Mouse (Mus musculus): ENCODE results near the gene Cdadc1. TPM values are rescaled to one million over a fixed set of nuclear protein-coding genes. Genes with fewer than 3 reads are reported as not detected.

The Cdadc1 gene
- polyA plus RNA-seq, 1 experiment from 2014 or later, result 36.8 TPM

DNA sequence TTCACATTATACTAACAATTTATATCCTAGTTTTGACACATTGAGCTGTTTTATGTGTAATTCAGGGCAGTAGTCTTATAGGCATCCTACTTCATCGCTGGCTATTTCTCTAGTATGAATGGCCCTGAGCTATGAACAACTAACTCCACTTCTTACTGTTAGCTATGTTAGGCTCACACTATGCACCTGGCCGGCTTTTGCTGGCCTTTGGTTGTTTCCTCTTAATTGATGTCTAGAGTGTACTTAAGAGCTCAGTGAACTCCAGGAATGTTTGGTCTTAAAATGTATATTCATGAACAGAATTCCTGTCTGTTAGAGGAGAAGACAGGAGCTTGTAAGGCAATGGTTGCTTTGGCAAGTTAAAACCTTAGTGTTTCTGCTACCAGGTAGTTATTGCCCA, 57.5 kb downstream of the Cdadc1 start:
- Histone ChIP-seq H3K4me3 (replicated peaks; ENCODE audit: low read length) (no peak overlapping the region), H3K9ac (replicated peaks; ENCODE audit: low read depth, low read length) (no peak overlapping the region), H3K27me3 (replicated peaks; ENCODE audit: control insufficient read depth, insufficient read depth, low read length) (no peaks in the 10 kb centered on the region; the same call in 1 of the 2 replicates), H3K27ac (ENCODE audit: low read length) (no peak overlapping the region), H3K4me2 (ENCODE audit: low read length) (no peak overlapping the region), H3K4me1 (replicated peaks; ENCODE audit: control insufficient read depth, insufficient read depth, low read length) (no peaks in the 10 kb centered on the region), H3K9me3 (ENCODE audit: control insufficient read depth, low read length) (no peaks in the 10 kb centered on the region), H3K36me3 (ENCODE audit: control insufficient read depth, insufficient read depth) (no peaks in the 10 kb centered on the region)
- no peak for ATAC-seq
- WGBS, result 86% methylated on average over 2 of the region's 2 CpGs

DNA sequence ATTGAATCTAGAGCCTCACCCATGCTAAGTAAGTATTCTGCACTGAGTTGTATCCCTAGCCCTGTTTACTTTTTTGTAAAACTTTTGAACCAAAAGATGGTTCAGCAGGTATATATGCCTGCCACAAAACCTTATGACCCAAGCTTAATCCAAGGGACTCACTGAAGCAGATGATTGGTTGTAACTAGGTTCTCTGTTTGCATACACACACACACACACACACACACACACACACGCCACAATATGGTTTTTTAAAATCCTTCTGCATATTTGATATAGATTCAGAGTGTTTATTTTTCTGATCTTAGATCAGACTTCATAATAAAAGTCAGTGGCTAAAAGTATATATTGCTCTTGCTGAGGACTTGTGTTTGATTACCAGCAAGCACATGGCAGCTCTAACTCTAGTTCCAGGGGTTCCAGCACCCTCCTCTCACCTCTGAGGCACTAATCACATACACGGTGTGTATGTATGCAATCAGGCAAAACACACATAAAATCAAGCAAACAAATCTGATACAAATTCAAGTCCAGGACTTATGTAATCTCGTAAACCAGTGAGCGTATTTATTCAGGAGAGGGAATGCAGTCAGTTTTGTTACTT, 59.8 kb downstream of the Cdadc1 start:
- H3K36me3 ChIP-seq (ENCODE audit: control insufficient read depth, insufficient read depth), result no peaks in the 10 kb centered on the region
- no peak overlapping the region for H3K9ac ChIP-seq (replicated peaks; ENCODE audit: low read depth, low read length)
- no peaks in the 10 kb centered on the region for H3K9me3 ChIP-seq (ENCODE audit: control insufficient read depth, low read length)
- WGBS, result 90% methylated on average over 4 of the region's 4 CpGs
- H3K4me2 ChIP-seq (ENCODE audit: low read length), result no peak overlapping the region
- no peak for ATAC-seq
- no peak overlapping the region for H3K27ac ChIP-seq (ENCODE audit: low read length)
- no peaks in the 10 kb centered on the region; the same call in 1 of the 2 replicates for H3K27me3 ChIP-seq (replicated peaks; ENCODE audit: control insufficient read depth, insufficient read depth, low read length)
- H3K4me3 ChIP-seq (replicated peaks; ENCODE audit: low read length), result no peak overlapping the region
- H3K4me1 ChIP-seq (replicated peaks; ENCODE audit: control insufficient read depth, insufficient read depth, low read length), result no peaks in the 10 kb centered on the region

DNA sequence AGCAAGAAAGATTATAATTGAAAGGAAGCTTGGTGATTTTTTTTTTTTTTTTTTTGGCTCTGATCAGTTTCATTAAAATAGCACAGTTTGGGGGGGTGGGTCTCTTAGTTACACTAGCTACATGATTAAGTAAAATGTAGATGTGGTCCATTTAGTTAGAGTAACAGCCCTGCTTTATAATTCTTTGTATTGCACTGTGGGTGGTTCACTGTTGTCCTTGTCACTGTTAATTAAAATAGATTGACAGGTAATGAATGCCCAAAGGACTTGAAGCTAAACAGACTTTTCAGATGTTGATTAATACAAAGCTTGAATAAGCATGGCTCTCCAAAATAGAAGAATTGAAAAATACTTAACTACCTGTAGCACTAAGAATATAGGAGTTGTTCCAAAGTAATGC, 63.9 kb downstream of the Cdadc1 start:
- ATAC-seq, result 0 out of 2 replicates have a peak, but pooled peaks have one; percentile 36
- Histone ChIP-seq H3K9ac (replicated peaks; ENCODE audit: low read depth, low read length) (no peak overlapping the region), H3K36me3 (ENCODE audit: control insufficient read depth, insufficient read depth) (no peaks in the 10 kb centered on the region), H3K4me1 (replicated peaks; ENCODE audit: control insufficient read depth, insufficient read depth, low read length) (no peaks in the 10 kb centered on the region), H3K4me2 (ENCODE audit: low read length) (no peak overlapping the region), H3K27ac (ENCODE audit: low read length) (no peak overlapping the region), H3K27me3 (replicated peaks; ENCODE audit: control insufficient read depth, insufficient read depth, low read length) (peaks cover 3% of the 10 kb centered on the region; the same call in 1 of the 2 replicates), H3K4me3 (replicated peaks; ENCODE audit: low read length) (no peak overlapping the region), H3K9me3 (ENCODE audit: control insufficient read depth, low read length) (no peaks in the 10 kb centered on the region)

DNA sequence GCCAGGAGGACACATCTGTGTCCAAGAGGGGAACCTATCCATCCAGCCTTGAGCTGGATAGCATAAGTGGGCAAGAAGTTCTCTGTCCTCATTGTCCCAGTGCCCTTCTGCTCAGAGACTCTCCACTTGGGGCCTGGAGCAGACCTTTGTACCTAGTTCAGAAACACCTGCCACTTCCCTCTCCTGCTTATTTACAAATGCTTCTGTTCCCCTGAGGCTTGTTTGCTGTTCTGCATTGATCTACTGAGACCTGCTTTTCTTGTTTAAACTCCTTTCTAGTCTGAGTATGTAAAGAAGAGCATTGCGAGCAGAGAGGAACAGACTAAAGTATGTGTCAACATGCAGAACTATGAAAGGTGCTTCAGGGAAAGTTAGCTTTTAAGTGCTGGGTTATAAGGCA, 64.8 kb downstream of the Cdadc1 start:
- no peak for ATAC-seq
- H3K27me3 ChIP-seq (replicated peaks; ENCODE audit: control insufficient read depth, insufficient read depth, low read length), result peaks cover 3% of the 10 kb centered on the region; the same call in 1 of the 2 replicates
- no peaks in the 10 kb centered on the region for H3K36me3 ChIP-seq (ENCODE audit: control insufficient read depth, insufficient read depth)
- H3K4me2 ChIP-seq (ENCODE audit: low read length), result no peak overlapping the region
- H3K4me3 ChIP-seq (replicated peaks; ENCODE audit: low read length), result no peak overlapping the region
- no peaks in the 10 kb centered on the region for H3K9me3 ChIP-seq (ENCODE audit: control insufficient read depth, low read length)
- WGBS, result 78% methylated on average over 1 of the region's 1 CpGs
- H3K27ac ChIP-seq (ENCODE audit: low read length), result no peak overlapping the region
- H3K4me1 ChIP-seq (replicated peaks; ENCODE audit: control insufficient read depth, insufficient read depth, low read length), result no peaks in the 10 kb centered on the region
- no peak overlapping the region for H3K9ac ChIP-seq (replicated peaks; ENCODE audit: low read depth, low read length)

DNA sequence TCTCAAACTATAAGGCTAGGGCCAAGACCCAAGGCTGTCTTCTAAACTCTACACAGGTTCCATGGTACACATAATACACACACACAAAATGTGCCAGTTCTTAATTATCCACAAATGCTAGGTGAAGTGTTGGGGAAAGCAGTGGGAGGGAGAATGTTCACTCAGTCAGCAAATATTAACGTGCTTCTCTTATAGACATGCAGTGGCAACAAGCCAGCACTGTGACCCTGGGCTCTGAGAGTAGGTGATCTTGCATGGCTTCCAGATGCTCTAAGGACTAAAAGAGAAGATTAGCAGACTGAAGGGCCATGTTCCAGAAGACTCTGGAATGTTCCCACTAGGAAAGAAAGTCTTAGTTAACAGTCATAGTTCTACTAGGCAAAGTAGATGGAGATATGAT, 67.0 kb downstream of the Cdadc1 start:
- Histone ChIP-seq H3K9ac (replicated peaks; ENCODE audit: low read depth, low read length) (no peak overlapping the region), H3K4me1 (replicated peaks; ENCODE audit: control insufficient read depth, insufficient read depth, low read length) (no peaks in the 10 kb centered on the region), H3K36me3 (ENCODE audit: control insufficient read depth, insufficient read depth) (no peaks in the 10 kb centered on the region), H3K4me3 (replicated peaks; ENCODE audit: low read length) (no peak overlapping the region), H3K27ac (ENCODE audit: low read length) (no peak overlapping the region), H3K9me3 (ENCODE audit: control insufficient read depth, low read length) (no peaks in the 10 kb centered on the region), H3K4me2 (ENCODE audit: low read length) (no peak overlapping the region), H3K27me3 (replicated peaks; ENCODE audit: control insufficient read depth, insufficient read depth, low read length) (peaks cover 3% of the 10 kb centered on the region; the same call in 1 of the 2 replicates)
- 72% methylated on average over 1 of the region's 1 CpGs for WGBS
- ATAC-seq, result no peak

DNA sequence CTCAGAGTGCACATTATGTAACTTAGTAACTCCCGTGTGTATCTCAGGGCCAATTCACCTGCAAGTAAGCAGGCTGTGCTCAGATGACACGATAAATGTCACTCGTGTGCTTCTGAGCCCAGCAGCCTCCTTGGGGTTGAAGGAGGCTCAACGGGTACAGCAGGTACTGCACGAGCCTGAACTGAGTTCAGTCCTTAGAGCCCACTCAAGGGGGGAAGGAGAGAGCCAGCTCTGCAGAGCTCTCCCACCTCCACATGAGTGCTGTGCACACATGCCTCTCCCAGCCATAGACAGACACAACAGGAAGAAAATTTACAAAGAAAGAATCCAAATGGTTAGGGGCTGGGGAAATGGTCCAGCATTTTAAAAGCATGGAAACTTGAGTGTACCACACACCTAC, 71.9 kb downstream of the Cdadc1 start:
- ATAC-seq, result no peak
- no peak overlapping the region for H3K27ac ChIP-seq (ENCODE audit: low read length)
- H3K36me3 ChIP-seq (ENCODE audit: control insufficient read depth, insufficient read depth), result no peaks in the 10 kb centered on the region
- no peak overlapping the region for H3K4me2 ChIP-seq (ENCODE audit: low read length)
- H3K4me1 ChIP-seq (replicated peaks; ENCODE audit: control insufficient read depth, insufficient read depth, low read length), result no peaks in the 10 kb centered on the region
- no peak overlapping the region for H3K9ac ChIP-seq (replicated peaks; ENCODE audit: low read depth, low read length)
- no peaks in the 10 kb centered on the region for H3K27me3 ChIP-seq (replicated peaks; ENCODE audit: control insufficient read depth, insufficient read depth, low read length)
- 89% methylated on average over 5 of the region's 5 CpGs for WGBS
- no peak overlapping the region for H3K4me3 ChIP-seq (replicated peaks; ENCODE audit: low read length)
- H3K9me3 ChIP-seq (ENCODE audit: control insufficient read depth, low read length), result no peaks in the 10 kb centered on the region

DNA sequence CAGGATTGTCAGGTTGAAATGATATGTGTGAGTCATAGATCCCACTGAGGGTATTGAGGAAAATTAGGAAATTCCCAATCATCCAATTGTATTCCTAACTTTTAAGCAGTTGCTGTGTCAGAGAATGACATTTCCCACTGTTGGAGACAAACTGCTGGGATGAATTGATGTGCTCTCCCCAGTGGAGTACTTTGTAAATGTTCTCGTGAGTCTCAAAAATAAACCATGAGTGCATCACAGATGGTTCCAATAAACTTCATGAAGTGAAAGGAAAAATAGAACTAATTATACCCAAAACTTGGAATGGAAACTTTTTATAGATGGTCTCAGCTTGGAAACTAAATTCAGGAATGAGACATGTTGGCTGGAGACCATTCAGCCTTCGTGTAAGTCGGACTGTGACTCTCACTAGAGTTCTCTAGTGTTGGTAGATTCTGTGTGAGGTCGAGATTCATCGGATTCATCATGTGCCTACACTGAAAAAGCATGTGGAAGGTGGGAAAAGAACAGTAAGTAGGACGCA, 83.8 kb downstream of the Cdadc1 start:
- no peak overlapping the region for H3K27ac ChIP-seq (ENCODE audit: low read length)
- no peak overlapping the region for H3K4me3 ChIP-seq (replicated peaks; ENCODE audit: low read length)
- H3K36me3 ChIP-seq (ENCODE audit: control insufficient read depth, insufficient read depth), result no peaks in the 10 kb centered on the region
- 89% methylated on average over 6 of the region's 6 CpGs for WGBS
- H3K9ac ChIP-seq (replicated peaks; ENCODE audit: low read depth, low read length), result no peak overlapping the region
- no peaks in the 10 kb centered on the region for H3K9me3 ChIP-seq (ENCODE audit: control insufficient read depth, low read length)
- H3K4me1 ChIP-seq (replicated peaks; ENCODE audit: control insufficient read depth, insufficient read depth, low read length), result no peaks in the 10 kb centered on the region
- no peaks in the 10 kb centered on the region for H3K27me3 ChIP-seq (replicated peaks; ENCODE audit: control insufficient read depth, insufficient read depth, low read length)
- ATAC-seq, result no peak
- H3K4me2 ChIP-seq (ENCODE audit: low read length), result no peak overlapping the region

Other genes starting within 250 kb of the Cdadc1 start
- 0.16 and 0.19 TPM in 2 replicates for gene Phf11d, start 232.5 kb downstream of the Cdadc1 start, polyA plus RNA-seq (2015; fragmentation: Nextera tagmentation; extraction: Ambion mirVana)
- gene Phf11c, start 202.6 kb downstream of the Cdadc1 start, polyA plus RNA-seq (2015; fragmentation: Nextera tagmentation; extraction: Ambion mirVana), result 0.27 and 0.60 TPM in 2 replicates
- 7.1 and 9.6 TPM in 2 replicates for gene Setdb2, start 157.1 kb downstream of the Cdadc1 start, polyA plus RNA-seq (2015; fragmentation: Nextera tagmentation; extraction: Ambion mirVana)
- 23.4 and 23.5 TPM in 2 replicates for gene Cab39l, start 157.0 kb downstream of the Cdadc1 start, polyA plus RNA-seq (2015; fragmentation: Nextera tagmentation; extraction: Ambion mirVana)
- 11.4 and 14.2 TPM in 2 replicates for gene Shisa2, start 27.3 kb upstream of the Cdadc1 start, polyA plus RNA-seq (2015; fragmentation: Nextera tagmentation; extraction: Ambion mirVana)